Mouse (Mus musculus): ENCODE measurements at regions not wholly inside any gene's neighbourhood (a gene's known extent, or its start where the extent isn't known, plus 50 kb on each side); places are given as distances from the start of the nearest gene placed in this dataset.

GRCm38 (mm10) chr4:124511761-124512160, 98.8 kb downstream of the 3100002H09Rik start:
- TF ChIP-seq CTCF (IDR thresholded peaks at IDR 0.05; ENCODE audit: low read depth, low read length) (no peak), EP300 (IDR thresholded peaks at IDR 0.05; ENCODE audit: insufficient read depth, low read depth, low read length) (no peak), POLR2A (IDR thresholded peaks at IDR 0.05; ENCODE audit: insufficient read depth, low read length) (no peak)

All from ES-Bruce4 (cell line).